Mouse (Mus musculus): ENCODE measurements at regions not wholly inside any gene's neighbourhood (a gene's known extent, or its start where the extent isn't known, plus 50 kb on each side); places are given as distances from the start of the nearest gene placed in this dataset.

GRCm38 (mm10) chr14:104029668-104030530, 185.7 kb upstream of the Ednrb start:
- TF ChIP-seq POLR2A (IDR thresholded peaks at IDR 0.05; ENCODE audit: low read depth, low read length) (no peak), CTCF (IDR thresholded peaks at IDR 0.05; ENCODE audit: extremely low read depth, insufficient read length, insufficient replicate concordance, low read depth, low read length) (no peak)
